Mouse (Mus musculus): ENCODE measurements around the gene Rftn2.

GRCm38 (mm10) chr1:55158821-55159220 is 67.8 kb downstream of the Rftn2 start:
- no peak for TF ChIP-seq POLR2A (IDR thresholded peaks at IDR 0.05; ENCODE audit: borderline replicate concordance, control insufficient read depth, low read depth, low read length)
- no peak for TF ChIP-seq CTCF (IDR thresholded peaks at IDR 0.05; ENCODE audit: control insufficient read depth, insufficient read depth, low read length)

All from bone marrow, adult 2 months (tissue).